Mouse (Mus musculus) myocyte (in vitro differentiated cells): Measurements from ENCODE around the gene Ubtd2. TPM values are rescaled to one million over a fixed set of nuclear protein-coding genes. Genes with fewer than 3 reads are reported as not detected.

Experiments
- H3K27me3 ChIP-seq: one replicate; pipeline ENCODE4 v1.6.1; 2011; ENCODE audit not compliant: control insufficient read depth, insufficient read depth, insufficient read length
- H3K36me3 ChIP-seq: one replicate; pipeline ENCODE4 v1.6.1; 2011; ENCODE audit not compliant: control insufficient read depth, insufficient read depth
- H3K4me2 ChIP-seq: one replicate; pipeline ENCODE4 v1.6.1; 2011; ENCODE audit warnings: low read depth, control low read depth
- H3K4me3 ChIP-seq: one replicate; pipeline ENCODE4 v1.5.1; 2011; ENCODE audit warnings: mild to moderate bottlenecking, control low read depth, moderate library complexity
- H3K79me2 ChIP-seq: one replicate; pipeline ENCODE4 v1.6.1; 2011; ENCODE audit not compliant: control insufficient read depth, insufficient read depth
- H3ac ChIP-seq: one replicate; pipeline ENCODE4 v1.6.1; 2011; ENCODE audit not compliant: control insufficient read depth, insufficient read length
- CEBPB ChIP-seq: IDR thresholded peaks from 2 replicates; pipeline ENCODE4 v1.6.1; 2011; ENCODE audit warnings: mild to moderate bottlenecking, moderate library complexity; ENCODE audit not compliant: poor library complexity, insufficient read depth, severe bottlenecking
- E2F4 ChIP-seq: IDR thresholded peaks from one replicate; pipeline ENCODE4 v1.6.1; 2011; ENCODE audit warnings: mild to moderate bottlenecking, control low read depth, moderate library complexity; ENCODE audit not compliant: insufficient read depth
- MAX ChIP-seq: IDR thresholded peaks from one replicate; pipeline ENCODE4 v1.6.1; 2011; ENCODE audit warnings: low read depth, mild to moderate bottlenecking, control low read depth
- MYOD1 ChIP-seq, 3 experiments: IDR thresholded peaks; one replicate each; pipeline ENCODE4 v1.6.1; 2011; ENCODE audit warnings: control low read depth in 2 of 3, low read depth in 2 of 3, mild to moderate bottlenecking in 2 of 3, moderate library complexity in 1 of 3; ENCODE audit not compliant: insufficient read length in 2 of 3, control insufficient read depth in 1 of 3
- MYOG ChIP-seq, 3 experiments: IDR thresholded peaks; one replicate each; pipeline ENCODE4 v1.6.1; 2011; ENCODE audit warnings: control low read depth in 2 of 3, low read depth in 2 of 3, mild to moderate bottlenecking in 2 of 3; ENCODE audit not compliant: insufficient read length in 2 of 3, control insufficient read depth in 1 of 3, insufficient read depth in 1 of 3
- POLR2A ChIP-seq: IDR thresholded peaks from one replicate; pipeline ENCODE4 v1.6.1; 2011; ENCODE audit warnings: low read depth, mild to moderate bottlenecking, control low read depth, moderate library complexity; ENCODE audit not compliant: insufficient read length
- POLR2AphosphoS2 ChIP-seq: IDR thresholded peaks from one replicate; pipeline ENCODE4 v1.6.1; 2011; ENCODE audit warnings: low read depth, control low read depth; ENCODE audit not compliant: insufficient read length
- REST ChIP-seq: IDR thresholded peaks from one replicate; pipeline ENCODE4 v1.6.1; 2011; ENCODE audit warnings: mild to moderate bottlenecking, control low read depth, moderate library complexity; ENCODE audit not compliant: insufficient read depth, insufficient read length
- SRF ChIP-seq: IDR thresholded peaks from one replicate; pipeline ENCODE4 v1.6.1; 2011; ENCODE audit warnings: low read depth; ENCODE audit not compliant: control insufficient read depth, insufficient read length
- TCF12 ChIP-seq: IDR thresholded peaks from one replicate; pipeline ENCODE4 v1.6.1; 2011; ENCODE audit warnings: mild to moderate bottlenecking, control low read depth; ENCODE audit not compliant: poor library complexity, insufficient read depth, severe bottlenecking
- TCF3 ChIP-seq: IDR thresholded peaks from one replicate; pipeline ENCODE4 v1.6.1; 2011; ENCODE audit warnings: low read depth, control low read depth; ENCODE audit not compliant: insufficient read length
- USF1 ChIP-seq: IDR thresholded peaks from one replicate; pipeline ENCODE4 v1.6.1; 2011; ENCODE audit warnings: low read depth, mild to moderate bottlenecking, control low read depth, moderate library complexity
- polyA plus RNA-seq: library from polyadenylated mRNA; unstranded; fragments of >200 nt; fragmentation: generic; extraction: Trizol; gene quantifications from one replicate; pipeline ENCODE4 v1.2.1, GENCODE M21; 2012; ENCODE audit warnings: missing spikeins

Gene Ubtd2
- polyA plus RNA-seq, 1 experiment, result 14.6 TPM

GRCm38 (mm10) chr11:32542687-32543411, 87.7 kb downstream of the Ubtd2 start:
- Histone ChIP-seq H3K4me2 (peak overlapping the region; percentile 41), H3K4me3 (no peak overlapping the region), H3K27me3 (no peaks in the 10 kb centered on the region), H3K79me2 (peaks cover 35% of the 10 kb centered on the region), H3ac (no peak overlapping the region), H3K36me3 (no peaks in the 10 kb centered on the region)
- TF ChIP-seq E2F4 (no peak), POLR2A (no peak), TCF12 (no peak), MAX (no peak), CEBPB (no peak), MYOD1 (IDR thresholded peaks at IDR 0.05; ENCODE audit: control insufficient read depth in 1 of 3, insufficient read length in 2 of 3, low read depth in 2 of 3) (no peak), USF1 (no peak), REST (no peak), MYOG (IDR thresholded peaks at IDR 0.05; ENCODE audit: control insufficient read depth in 1 of 3, insufficient read depth in 1 of 3, insufficient read length in 2 of 3, low read depth in 2 of 3) (no peak), SRF (no peak), POLR2AphosphoS2 (no peak), TCF3 (no peak)

- no peak for TF ChIP-seq USF1
- TF ChIP-seq MYOG (IDR thresholded peaks at IDR 0.05; ENCODE audit: control insufficient read depth in 1 of 3, insufficient read depth in 1 of 3, insufficient read length in 2 of 3, low read depth in 2 of 3), result no peak
- TF ChIP-seq TCF3, result no peak
- TF ChIP-seq E2F4, result no peak
- TF ChIP-seq CEBPB, result no peak
- TF ChIP-seq MYOD1 (IDR thresholded peaks at IDR 0.05; ENCODE audit: control insufficient read depth in 1 of 3, insufficient read length in 2 of 3, low read depth in 2 of 3), result no peak
These were observed 88.9 kb downstream of the Ubtd2 start for GRCm38 (mm10) chr11:32544041-32544440.

DNA sequence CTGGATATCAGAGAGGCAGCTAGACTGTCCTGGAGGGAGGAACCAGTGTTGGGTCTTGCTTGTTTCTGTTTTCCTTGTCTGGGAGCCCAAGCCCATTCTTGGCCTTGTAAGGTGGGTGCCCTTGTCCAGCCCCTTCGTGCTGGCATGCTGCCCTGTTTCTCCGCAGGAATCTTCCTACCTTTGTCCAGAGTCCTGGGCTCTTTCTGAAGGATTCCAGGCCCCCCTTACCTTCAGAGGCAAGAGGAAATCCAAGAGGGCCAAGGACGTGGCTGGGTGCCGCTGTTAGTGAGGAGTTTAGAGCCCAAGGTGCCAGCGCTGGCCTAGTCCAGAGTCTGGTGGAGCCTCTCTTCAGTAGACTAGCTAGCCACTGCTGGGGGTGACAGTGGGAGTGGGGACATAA, 89.3 kb downstream of the Ubtd2 start:
- TF ChIP-seq MYOG (IDR thresholded peaks at IDR 0.05; ENCODE audit: control insufficient read depth in 1 of 3, insufficient read depth in 1 of 3, insufficient read length in 2 of 3, low read depth in 2 of 3) (no peak), MYOD1 (IDR thresholded peaks at IDR 0.05; ENCODE audit: control insufficient read depth in 1 of 3, insufficient read length in 2 of 3, low read depth in 2 of 3) (no peak)
- Histone ChIP-seq H3ac (no peak overlapping the region), H3K4me2 (no peak overlapping the region), H3K27me3 (no peaks in the 10 kb centered on the region), H3K4me3 (no peak overlapping the region), H3K36me3 (no peaks in the 10 kb centered on the region), H3K79me2 (peaks cover 26% of the 10 kb centered on the region)

More at GRCm38 (mm10) chr11:32544041-32544440, 88.9 kb downstream of the Ubtd2 start:
- no peak overlapping the region for H3K4me3 ChIP-seq
- no peak overlapping the region for H3K4me2 ChIP-seq
- no peaks in the 10 kb centered on the region for H3K36me3 ChIP-seq
- no peak overlapping the region for H3ac ChIP-seq
- no peaks in the 10 kb centered on the region for H3K27me3 ChIP-seq
- peaks cover 26% of the 10 kb centered on the region for H3K79me2 ChIP-seq

- Histone ChIP-seq H3K4me2 (no peak overlapping the region), H3K36me3 (no peaks in the 10 kb centered on the region), H3ac (no peak overlapping the region), H3K79me2 (peaks cover 26% of the 10 kb centered on the region), H3K4me3 (no peak overlapping the region), H3K27me3 (no peaks in the 10 kb centered on the region)
- TF ChIP-seq MYOD1 (IDR thresholded peaks at IDR 0.05; ENCODE audit: control insufficient read depth in 1 of 3, insufficient read length in 2 of 3, low read depth in 2 of 3) (no peak), TCF3 (no peak), REST (no peak), CEBPB (no peak), SRF (no peak), POLR2A (no peak), POLR2AphosphoS2 (no peak), USF1 (no peak), E2F4 (no peak), MAX (no peak), TCF12 (no peak), MYOG (IDR thresholded peaks at IDR 0.05; ENCODE audit: control insufficient read depth in 1 of 3, insufficient read depth in 1 of 3, insufficient read length in 2 of 3, low read depth in 2 of 3) (no peak)
These were observed 90.4 kb downstream of the Ubtd2 start for GRCm38 (mm10) chr11:32545605-32546004.

- no peak overlapping the region for H3K4me3 ChIP-seq
- no peaks in the 10 kb centered on the region for H3K27me3 ChIP-seq
- H3ac ChIP-seq, result no peak overlapping the region
- H3K36me3 ChIP-seq, result no peaks in the 10 kb centered on the region
- H3K4me2 ChIP-seq, result no peak overlapping the region
- no peak for TF ChIP-seq POLR2AphosphoS2
- TF ChIP-seq SRF, result no peak
- TF ChIP-seq POLR2A, result no peak
- no peak for TF ChIP-seq E2F4
- TF ChIP-seq USF1, result no peak
- peaks cover 18% of the 10 kb centered on the region for H3K79me2 ChIP-seq
These were observed 91.3 kb downstream of the Ubtd2 start for GRCm38 (mm10) chr11:32546483-32546882.
